Mouse (Mus musculus): ENCODE results near the gene Tbcd. TPM values are rescaled to one million over a fixed set of nuclear protein-coding genes. Genes with fewer than 3 reads are reported as not detected.

Tbcd gene
- total RNA-seq, 1 experiment from 2014 or later, result 29.1 TPM

DNA sequence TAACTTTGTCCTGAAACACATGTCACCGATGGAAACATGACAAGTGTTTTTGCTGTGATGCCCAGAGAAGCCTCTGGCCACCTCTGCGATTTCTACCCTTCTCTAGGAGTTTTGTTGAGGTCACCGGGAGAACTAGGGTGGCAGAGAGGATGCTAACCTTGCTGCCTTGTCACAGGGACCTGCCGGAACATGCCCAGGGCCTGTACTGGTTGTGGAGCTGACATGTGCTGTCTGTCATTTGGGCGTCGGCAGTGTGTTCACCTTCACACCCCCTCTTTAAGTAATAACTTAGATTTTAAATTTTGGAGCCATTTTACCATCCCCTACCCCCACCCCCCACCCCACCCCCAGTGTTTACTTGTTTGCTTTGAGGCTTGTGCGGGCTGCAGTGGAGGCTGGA is 68.0 kb downstream of the Tbcd start:
- no peak for ATAC-seq (replicated peaks; ENCODE audit: insufficient number of reproducible peaks, low FRiP score, low TSS enrichment, poor library complexity, severe bottlenecking)

DNA sequence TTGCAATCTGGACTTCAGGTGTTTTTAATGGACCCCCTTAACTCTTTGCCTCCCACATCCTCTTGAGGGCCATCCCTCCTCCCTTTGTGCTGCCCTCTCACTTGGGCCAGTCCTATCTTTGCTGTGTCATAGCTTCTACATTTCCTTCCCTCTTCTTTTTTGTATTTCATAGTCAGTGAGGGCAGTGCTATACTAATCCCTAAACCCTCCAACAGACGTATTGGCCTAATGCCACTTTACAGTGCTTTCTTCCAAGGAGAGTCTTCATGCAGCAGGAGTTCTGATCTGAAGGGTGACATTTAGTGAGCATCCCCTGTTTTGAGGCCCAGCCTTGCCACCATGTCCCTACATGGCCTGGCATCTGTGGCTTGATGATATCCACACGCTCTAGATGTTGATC is 69.0 kb downstream of the Tbcd start:
- no peak for ATAC-seq (replicated peaks; ENCODE audit: insufficient number of reproducible peaks, low FRiP score, low TSS enrichment, poor library complexity, severe bottlenecking)

DNA sequence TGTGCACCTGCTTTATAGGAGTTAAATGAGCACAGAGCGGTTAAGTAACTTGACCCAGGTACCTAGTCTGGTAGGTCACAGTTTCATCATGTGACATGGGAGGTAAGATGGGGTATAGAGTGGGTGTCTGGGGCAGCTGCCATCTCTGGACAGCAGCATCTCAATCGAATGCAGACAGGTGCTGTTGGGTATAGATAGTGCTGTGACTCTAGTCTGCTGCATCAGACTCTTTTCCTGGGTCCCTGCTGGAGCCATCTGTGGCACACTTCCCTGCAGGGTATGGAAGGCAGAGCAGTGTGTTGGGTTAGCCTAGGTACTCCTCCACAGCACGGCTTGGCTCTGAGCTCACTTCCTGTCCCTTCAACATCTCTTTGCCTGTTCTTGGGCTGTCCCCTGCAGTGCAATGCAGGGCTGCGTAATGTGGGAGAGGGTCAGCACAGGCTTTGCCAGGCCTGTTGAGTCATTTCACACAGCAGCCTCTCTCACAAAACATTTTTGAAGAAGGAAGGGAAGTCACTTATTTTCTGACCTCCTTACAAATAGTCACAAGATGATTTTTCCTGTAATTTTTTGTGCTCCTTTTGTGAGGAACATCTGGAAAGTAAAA is 70.5 kb downstream of the Tbcd start:
- no peak for ATAC-seq (replicated peaks; ENCODE audit: insufficient number of reproducible peaks, low FRiP score, low TSS enrichment, poor library complexity, severe bottlenecking)

DNA sequence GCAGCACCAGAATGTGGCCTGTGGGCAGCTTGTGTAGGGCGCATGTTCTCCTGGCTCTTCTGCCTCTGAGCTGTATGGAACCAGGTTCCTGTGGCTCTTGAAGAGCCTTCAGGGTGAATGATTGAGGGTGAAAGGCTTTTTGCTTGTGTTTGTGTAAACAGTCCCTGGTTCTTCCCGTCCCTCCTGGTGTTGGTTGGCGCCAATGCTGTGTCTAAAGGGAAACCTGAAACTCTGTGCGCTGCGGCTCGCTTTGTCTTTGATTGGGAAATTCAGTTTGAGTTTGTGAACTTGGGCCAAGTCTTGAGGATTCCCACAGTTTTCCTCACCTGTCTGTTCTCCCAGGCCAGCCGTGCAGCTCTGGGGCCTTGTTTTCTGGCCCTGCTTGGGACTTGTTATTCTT is 72.4 kb downstream of the Tbcd start:
- no peak for ATAC-seq (replicated peaks; ENCODE audit: insufficient number of reproducible peaks, low FRiP score, low TSS enrichment, poor library complexity, severe bottlenecking)

DNA sequence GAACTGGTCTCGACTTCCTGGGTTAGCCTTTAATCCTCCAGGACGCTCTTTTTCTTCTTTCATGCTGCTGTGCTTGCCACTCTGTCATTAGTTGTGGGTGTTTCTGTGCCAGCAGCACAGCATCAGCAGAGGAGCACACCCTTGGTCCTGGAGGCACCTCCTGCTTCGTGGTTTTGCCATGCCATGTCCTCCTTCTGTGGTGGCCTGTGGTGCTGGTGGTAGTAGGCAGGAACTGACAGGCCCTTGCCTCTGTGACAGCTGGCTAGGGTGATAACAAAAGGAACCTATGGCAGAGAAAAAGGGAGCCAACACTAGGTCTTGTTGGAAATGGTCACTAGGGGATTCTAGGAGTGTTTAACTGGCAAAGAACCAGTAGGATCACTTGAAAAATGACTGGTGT is 78.0 kb downstream of the Tbcd start:
- ATAC-seq (replicated peaks; ENCODE audit: insufficient number of reproducible peaks, low FRiP score, low TSS enrichment, poor library complexity, severe bottlenecking), result no peak

DNA sequence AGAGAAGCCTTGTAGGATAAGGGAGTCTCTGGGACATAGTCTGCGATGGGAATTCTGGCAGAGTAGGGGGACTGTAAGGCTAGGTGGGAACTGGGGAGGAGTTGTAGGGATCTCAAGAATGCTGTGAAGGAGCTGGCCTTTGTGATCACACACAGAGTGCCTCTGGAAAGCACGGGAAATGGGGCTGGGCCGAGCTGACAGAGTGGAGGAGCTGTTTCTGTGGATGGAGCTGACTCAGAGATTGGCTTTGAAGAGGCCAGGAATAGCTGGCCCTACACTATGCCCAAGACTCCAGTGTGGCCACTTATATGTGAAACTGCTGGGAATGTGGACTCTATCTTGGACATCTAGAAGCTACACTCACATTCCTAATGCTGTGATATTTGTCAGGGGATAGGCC is 84.8 kb downstream of the Tbcd start:
- no peak for ATAC-seq (replicated peaks; ENCODE audit: insufficient number of reproducible peaks, low FRiP score, low TSS enrichment, poor library complexity, severe bottlenecking)

DNA sequence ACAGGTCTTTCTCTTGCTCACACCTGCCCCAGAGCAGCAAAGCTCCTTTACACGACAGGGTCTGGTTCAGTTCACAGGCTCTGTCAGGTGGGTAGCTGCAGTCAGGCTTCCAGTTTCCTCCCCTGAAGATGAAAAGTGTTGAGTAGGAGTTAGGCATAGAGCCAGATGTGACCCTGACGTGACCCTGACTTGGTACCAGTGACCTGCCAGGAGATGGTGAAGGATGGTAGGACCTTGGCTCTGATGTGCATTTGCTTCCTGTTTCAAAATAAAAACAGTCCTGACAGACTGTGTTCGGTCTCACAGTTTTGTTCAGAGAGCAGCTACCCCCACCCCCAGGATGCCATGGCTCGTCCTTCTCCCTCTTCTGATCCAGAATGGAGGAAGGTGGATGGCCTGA is 90.7 kb downstream of the Tbcd start:
- ATAC-seq (replicated peaks; ENCODE audit: insufficient number of reproducible peaks, low FRiP score, low TSS enrichment, poor library complexity, severe bottlenecking), result no peak

DNA sequence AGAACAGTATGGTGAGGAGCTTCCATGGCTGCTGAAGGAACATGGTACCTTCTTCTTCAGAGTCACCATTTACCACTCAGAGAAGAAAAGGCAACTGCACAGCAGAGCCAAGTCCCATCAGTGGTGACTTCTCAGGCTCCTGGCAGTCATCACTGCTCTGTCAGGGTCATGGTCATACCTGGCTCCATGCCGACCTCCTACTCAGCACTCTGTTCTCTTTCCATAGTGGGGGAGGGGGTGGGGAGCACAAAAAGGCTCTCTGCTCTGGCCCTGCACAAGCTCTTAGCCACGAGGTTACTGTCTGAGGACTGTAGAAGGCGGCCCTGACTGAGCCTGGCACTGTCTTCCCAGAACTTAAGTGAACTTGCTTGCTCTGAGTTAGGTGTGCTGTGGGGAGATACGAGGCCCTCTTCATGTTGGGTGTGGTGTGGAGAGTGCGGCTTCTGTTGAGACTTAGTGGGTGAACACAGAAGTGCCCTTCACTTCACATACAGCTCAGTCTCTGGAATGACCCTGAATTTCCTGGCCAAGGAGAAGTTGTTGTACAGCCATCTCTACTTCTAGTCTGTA is 91.6 kb downstream of the Tbcd start:
- no peak for ATAC-seq (replicated peaks; ENCODE audit: insufficient number of reproducible peaks, low FRiP score, low TSS enrichment, poor library complexity, severe bottlenecking)

DNA sequence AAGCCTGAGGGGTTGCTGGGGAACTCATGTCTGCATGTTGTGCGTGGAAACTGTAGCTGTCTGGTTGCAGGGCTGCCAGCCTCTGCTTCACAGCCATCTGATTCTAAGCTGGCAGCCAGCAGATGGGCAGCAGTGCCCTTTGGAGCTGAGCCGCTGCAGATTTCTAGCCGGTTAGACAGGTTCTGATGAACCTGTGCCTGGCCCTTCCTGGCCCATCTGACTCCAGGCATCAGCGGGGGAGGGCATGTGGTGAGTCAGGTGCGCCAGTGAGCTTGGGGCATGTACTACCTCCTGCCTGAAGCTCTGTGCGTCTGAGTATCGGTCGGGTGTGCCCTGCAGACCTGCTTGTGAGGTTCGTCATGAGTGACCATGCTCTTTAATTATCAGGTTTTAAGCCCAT is 92.2 kb downstream of the Tbcd start:
- ATAC-seq (replicated peaks; ENCODE audit: insufficient number of reproducible peaks, low FRiP score, low TSS enrichment, poor library complexity, severe bottlenecking), result no peak

DNA sequence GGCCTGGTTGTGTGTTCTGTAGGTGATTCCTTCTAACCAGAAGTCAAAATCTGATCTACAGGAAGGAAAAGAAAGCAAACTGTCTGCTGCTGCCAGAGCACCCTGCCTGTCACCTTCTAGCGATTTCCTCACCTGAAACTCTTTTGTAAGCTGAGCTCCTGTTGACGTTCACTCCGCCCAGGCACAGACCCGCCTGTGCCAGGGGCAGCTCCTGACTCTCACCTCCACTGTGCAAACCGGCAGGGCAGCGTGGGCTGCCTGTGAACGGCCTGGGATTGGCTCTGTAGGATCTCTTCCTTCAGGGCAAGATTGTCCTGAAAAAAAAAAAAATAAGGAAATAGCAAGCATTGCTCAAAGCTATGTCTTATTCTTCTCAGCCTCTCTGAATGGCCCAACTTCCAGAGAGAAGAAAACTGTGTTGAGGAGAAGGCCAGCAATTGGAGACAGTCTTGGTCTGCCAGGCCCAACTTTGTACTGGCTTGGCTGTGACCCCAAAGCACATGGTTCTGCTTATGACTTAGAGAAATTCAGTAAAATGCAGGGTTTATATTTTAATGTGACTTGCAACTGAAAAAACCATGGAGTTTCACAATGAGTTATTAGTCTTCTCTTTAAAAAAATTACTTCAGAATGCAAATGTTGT is 93.1 kb downstream of the Tbcd start:
- ATAC-seq (replicated peaks; ENCODE audit: insufficient number of reproducible peaks, low FRiP score, low TSS enrichment, poor library complexity, severe bottlenecking), result no peak

DNA sequence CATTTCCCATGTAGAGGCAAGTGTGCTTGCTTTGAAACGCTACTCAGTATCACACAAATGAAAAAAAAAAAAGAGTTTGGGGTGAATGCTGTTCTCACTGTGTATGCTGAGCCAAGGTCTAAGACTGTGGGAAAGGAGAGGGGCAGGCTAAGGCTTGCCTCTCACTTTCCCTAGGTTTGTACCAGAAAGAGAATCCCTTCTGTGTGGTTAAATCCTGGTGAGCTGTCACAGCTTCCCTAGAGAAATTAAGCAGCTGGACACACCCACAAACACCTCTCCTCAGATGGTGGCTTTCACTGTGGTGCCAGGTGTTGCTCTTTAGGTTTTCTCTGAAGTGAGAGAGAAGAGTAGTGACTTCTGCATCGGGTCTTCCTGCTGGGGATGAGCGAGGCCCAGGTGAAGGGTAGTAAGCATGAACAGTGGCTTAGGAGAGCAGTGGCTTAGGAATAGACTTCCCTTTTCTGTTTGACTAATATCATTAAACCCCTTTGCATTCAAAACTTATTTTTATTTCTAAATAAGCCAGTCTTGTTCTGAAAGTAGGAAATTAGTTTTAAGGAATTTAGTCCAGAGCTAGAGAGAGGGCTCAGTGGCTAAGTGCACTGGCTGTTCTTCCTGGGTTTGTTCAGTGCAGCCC is 93.8 kb downstream of the Tbcd start:
- ATAC-seq (replicated peaks; ENCODE audit: insufficient number of reproducible peaks, low FRiP score, low TSS enrichment, poor library complexity, severe bottlenecking), result no peak

DNA sequence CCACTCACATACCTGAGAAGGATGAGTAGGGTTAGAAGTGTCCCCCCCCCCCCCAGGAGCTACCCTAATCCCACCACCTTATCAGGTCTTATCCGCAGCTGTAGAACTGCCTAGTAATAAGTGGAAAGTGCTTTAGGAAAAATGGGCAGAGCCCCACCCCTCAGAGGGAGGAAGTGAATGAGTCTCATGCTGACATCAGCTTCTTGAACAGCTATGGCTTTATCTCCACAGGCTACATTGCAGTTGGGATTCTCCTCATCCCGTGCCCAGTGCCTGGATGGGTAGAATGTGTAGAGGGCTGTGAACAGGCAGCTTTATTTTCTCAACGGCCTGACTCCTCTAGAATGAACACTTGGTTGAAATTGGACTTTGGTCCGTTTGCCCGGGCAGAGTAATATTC is 95.5 kb downstream of the Tbcd start:
- ATAC-seq (replicated peaks; ENCODE audit: insufficient number of reproducible peaks, low FRiP score, low TSS enrichment, poor library complexity, severe bottlenecking), result no peak

DNA sequence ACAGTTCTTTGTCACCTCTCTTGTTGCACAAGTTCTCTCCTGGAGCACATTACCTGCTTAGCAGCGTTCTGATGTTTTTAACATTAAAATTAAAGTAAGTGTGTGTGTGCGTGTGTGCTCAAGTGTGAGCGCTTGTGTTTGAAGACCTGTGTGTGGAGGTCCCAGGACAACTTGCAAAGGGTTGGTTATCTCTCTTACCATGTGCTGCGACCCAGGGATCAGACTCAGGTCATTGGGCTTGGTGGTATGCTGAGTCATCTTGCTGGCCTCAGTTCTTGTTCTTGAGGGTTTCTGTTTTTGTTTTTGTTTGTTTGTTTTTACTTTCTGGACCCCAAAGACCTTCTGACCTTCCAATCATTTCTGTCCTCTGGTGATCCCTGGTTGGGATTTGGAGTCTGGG is 96.2 kb downstream of the Tbcd start:
- no peak for ATAC-seq (replicated peaks; ENCODE audit: insufficient number of reproducible peaks, low FRiP score, low TSS enrichment, poor library complexity, severe bottlenecking)

DNA sequence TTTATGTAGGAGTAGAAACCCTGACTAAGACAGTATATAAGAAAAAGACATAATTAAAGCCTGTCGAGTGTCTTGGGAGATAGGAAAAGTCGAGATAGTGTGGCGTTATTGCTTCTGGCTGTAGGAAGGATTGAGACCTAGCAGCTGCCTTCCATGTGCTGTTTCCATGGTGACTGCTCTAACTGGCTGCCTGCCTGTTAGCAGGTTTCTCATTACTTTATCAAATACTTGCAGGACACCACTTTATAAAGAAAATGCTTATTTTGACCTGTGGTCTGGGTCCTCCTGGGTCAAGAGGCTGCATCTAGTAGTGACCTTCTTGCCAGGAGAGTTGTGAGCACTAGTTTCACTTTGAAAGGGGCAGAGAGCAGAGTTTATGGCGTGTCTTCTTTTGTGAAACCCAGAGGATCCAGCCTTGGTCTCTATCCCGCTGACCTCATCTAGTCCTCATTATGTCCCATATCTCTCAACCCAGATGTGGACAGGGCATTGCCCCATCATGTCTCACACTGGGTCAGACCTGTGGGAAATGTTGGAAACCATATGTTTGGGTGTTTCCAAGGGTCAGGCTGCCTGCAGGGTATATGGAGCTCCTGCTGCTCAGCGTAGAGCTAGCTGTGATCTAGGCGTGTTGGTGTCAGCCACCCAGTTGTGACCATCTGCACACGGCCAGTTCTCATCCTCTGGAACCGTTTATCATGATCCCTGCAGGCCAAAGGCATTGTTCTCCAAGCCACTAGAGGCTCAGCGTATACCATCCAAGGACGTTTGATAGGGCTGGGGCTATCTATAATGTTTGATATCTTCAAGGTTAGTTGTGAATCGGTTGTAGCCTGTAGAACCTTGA is 97.5 kb downstream of the Tbcd start:
- no peak for ATAC-seq (replicated peaks; ENCODE audit: insufficient number of reproducible peaks, low FRiP score, low TSS enrichment, poor library complexity, severe bottlenecking)

DNA sequence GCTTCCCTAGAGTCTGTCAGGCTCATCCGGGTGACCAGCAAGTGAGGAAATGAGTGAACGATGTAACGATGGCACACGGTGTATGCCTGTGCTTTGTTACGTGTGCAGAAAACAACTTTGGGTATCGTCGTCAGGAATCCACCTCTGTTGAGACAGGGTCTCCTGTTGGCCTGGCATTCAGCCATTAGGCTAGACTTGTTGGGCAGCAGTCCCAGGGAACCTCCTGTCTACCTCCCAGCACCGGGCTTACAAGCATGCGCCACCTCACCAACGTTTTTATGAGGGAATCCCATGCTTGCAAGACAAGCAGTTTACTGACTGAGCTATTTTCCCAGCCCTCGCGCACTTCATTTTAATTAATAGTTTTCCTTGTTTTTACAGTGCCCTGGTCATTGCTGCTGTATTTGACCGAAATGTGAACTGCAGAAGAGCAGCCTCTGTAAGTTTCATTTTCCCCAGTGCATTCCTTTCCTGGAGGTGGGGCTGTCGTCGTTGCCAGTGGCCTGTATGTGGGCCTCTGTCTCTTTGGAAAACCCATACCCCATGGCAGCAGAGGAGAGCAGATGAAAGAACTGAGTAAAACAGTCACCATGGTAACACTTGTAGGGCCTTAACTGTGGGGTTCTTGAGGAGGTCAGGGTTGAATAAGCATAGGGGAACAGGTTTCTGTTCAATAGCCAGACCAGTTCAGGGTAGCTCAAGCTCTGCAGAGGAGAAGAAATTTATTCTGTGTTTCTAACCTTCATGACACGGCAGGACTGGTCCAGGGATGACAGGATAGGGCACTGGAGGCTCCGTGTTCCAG is 98.3 kb downstream of the Tbcd start:
- no peak for ATAC-seq (replicated peaks; ENCODE audit: insufficient number of reproducible peaks, low FRiP score, low TSS enrichment, poor library complexity, severe bottlenecking)

DNA sequence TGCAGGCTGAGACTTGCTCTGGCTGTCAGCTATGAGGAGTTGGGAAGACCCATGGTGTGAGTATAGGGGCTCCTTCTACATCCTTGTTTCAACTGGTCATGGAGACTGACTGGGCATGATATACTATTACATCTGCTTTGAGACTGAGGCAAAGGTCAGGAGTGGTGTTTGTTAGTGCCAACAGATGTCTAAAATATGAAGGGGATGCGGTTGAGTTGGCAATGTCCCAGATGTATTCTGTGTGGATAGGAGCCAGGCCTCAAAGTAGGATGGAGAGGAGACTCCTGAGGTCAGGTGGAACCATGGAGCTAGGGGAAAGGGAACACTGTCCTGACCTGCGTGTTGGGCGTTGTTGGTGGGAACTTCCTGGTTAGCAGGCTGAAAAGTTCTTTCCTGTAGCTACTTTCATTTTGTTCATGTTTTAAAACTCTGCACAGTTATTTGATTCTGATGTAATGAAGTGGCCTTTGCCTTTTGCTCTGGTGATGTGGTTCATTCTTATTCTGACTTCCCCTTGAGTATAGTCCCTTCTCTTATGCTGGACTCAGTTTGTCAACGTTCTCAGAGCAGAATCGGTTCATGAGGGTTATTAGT is 99.6 kb downstream of the Tbcd start:
- ATAC-seq (replicated peaks; ENCODE audit: insufficient number of reproducible peaks, low FRiP score, low TSS enrichment, poor library complexity, severe bottlenecking), result no peak; the same call in 1 of the 2 replicates

DNA sequence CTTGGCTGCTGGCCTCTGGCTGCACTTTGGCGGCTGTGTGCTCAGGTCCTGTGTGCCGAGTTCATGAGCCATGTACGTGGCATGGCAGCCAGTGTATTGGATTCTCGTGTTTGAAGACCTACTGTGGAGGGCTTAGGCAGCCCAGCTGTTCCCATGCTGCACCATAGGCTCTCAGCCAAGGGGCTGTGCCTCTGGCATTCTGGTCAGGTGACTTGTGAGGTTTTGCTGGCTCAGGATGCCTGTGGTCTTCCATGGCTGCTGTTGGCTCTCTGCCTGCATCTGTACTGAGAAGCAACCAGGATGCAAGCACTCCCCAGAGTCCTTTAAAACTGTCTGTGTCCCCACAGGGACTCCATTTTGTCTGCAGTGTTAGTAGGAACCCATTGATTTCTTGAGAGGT is 100.4 kb downstream of the Tbcd start:
- no peak for ATAC-seq (replicated peaks; ENCODE audit: insufficient number of reproducible peaks, low FRiP score, low TSS enrichment, poor library complexity, severe bottlenecking)

DNA sequence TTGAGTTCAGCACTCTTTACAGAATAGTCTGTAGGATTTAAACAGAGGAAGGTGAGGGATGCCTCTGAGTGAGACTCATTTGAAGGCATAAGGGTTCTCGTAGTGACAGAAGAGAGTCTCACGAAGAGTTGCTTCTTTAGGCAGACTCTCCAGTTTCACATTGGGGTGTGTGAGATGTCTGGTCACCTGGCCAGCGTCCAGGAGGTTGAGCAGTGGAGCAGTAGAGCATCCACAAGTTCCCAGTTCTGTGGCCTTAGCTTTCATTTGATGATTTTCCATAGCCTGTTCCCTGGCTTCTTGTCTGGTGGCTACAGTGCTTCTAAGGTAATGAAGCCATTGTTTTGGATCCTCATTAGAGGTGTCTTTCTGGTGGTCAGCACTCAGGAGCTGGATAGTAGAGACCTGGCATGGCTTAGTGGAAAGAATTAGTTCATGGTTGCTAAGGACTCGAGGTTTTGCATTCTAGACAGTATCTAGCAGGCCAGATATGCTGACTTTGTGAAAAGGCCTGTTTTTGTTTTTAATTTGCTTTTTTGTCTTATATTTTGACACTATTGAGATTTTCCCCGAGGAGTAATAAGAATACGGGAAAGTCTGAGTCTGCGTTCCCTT is 101.2 kb downstream of the Tbcd start:
- ATAC-seq (replicated peaks; ENCODE audit: insufficient number of reproducible peaks, low FRiP score, low TSS enrichment, poor library complexity, severe bottlenecking), result no peak

Data from monocyte, adult 5-6 weeks (primary cell).